Mouse (Mus musculus) ES-E14 (cell line): Measurements from ENCODE around the gene Txndc15. TPM values are rescaled to one million over a fixed set of nuclear protein-coding genes. Genes with fewer than 3 reads are reported as not detected.

Experiments used
- DNase-seq: peaks from one replicate; pipeline ENCODE4 v3.0.0-alpha.2; 2013; ENCODE audit warnings: low read depth, low spot score
- H3K27ac ChIP-seq: 2 replicates; pipeline ENCODE4 v1.5.1; 2012; ENCODE audit warnings: low read depth, mild to moderate bottlenecking, low read length, moderate library complexity, mixed read lengths; ENCODE audit not compliant: poor library complexity, insufficient read depth, severe bottlenecking
- H3K36me3 ChIP-seq: 2 replicates; pipeline ENCODE4 v1.6.1; 2012; ENCODE audit warnings: mild to moderate bottlenecking, low read length, moderate library complexity, mixed read lengths; ENCODE audit not compliant: control insufficient read depth, poor library complexity, insufficient read depth, severe bottlenecking
- H3K4me1 ChIP-seq, 2 experiments: fragments of 150-350 bp in 1 of 2; sonication (generic) in 1 of 2; 2 replicates each; pipeline ENCODE4 v1.6.1; 2012; ENCODE audit warnings: low read length in 2 of 2, mild to moderate bottlenecking in 1 of 2, mixed read lengths in 1 of 2; ENCODE audit not compliant: control insufficient read depth in 2 of 2, insufficient read depth in 2 of 2, poor library complexity in 1 of 2
- H3K4me3 ChIP-seq, 2 experiments: fragments of 150-350 bp in 1 of 2; sonication (generic) in 1 of 2; 2 replicates each; pipeline ENCODE4 v1.5.1; 2012; ENCODE audit warnings: low read length in 2 of 2, low read depth in 1 of 2, mild to moderate bottlenecking in 1 of 2, mixed read lengths in 1 of 2; ENCODE audit not compliant: insufficient read depth in 1 of 2, poor library complexity in 1 of 2, severe bottlenecking in 1 of 2
- H3K9ac ChIP-seq: 2 replicates; pipeline ENCODE4 v1.6.1; 2012; ENCODE audit warnings: low read depth, mild to moderate bottlenecking, low read length, mixed read lengths; ENCODE audit not compliant: poor library complexity, insufficient read depth, severe bottlenecking
- H3K9me3 ChIP-seq: fragments of 150-350 bp; sonication (generic); 2 replicates; pipeline ENCODE4 v1.6.1; 2012; ENCODE audit warnings: low read depth, mild to moderate bottlenecking, low read length; ENCODE audit not compliant: control insufficient read depth, insufficient read depth
- CHD2 ChIP-seq: IDR thresholded peaks from 2 replicates; pipeline ENCODE4 v1.6.1; 2014; ENCODE audit warnings: mild to moderate bottlenecking, low read depth, low read length, inconsistent platforms
- HCFC1 ChIP-seq: IDR thresholded peaks from 2 replicates; pipeline ENCODE4 v1.6.1; 2012; ENCODE audit warnings: low read length, inconsistent platforms, borderline replicate concordance; ENCODE audit not compliant: insufficient read depth
- MAFK ChIP-seq: IDR thresholded peaks from 2 replicates; pipeline ENCODE4 v1.6.1; 2014; ENCODE audit warnings: mild to moderate bottlenecking, low read depth, low read length, inconsistent platforms; ENCODE audit not compliant: insufficient read depth
- ZC3H11A ChIP-seq: IDR thresholded peaks from 2 replicates; pipeline ENCODE4 v1.6.1; 2012; ENCODE audit warnings: low read depth, mild to moderate bottlenecking, inconsistent platforms, low read length, borderline replicate concordance
- ZNF384 ChIP-seq: IDR thresholded peaks from 2 replicates; pipeline ENCODE4 v1.6.1; 2012; ENCODE audit warnings: low read depth, low read length, inconsistent platforms
- in situ Hi-C, 2 experiments: fragments of 600-800 bp; cut with MboI; formaldehyde crosslinking; loops; one replicate each; pipeline ENCODE4 v1.15.1; 2025; ENCODE audit warnings: low sequenced_read_pairs in 2 of 2, inconsistent platforms in 1 of 2; ENCODE audit not compliant: unreplicated experiment in 2 of 2
- total RNA-seq: library from RNA; depleted of rRNA; stranded (reverse); fragments of 300-350 nt; gene quantifications from 2 replicates; pipeline ENCODE4 v1.2.3, GENCODE M21; 2012

The Txndc15 gene
- total RNA-seq, 1 experiment, result 56.9 TPM

- TF ChIP-seq CHD2 (no peak), ZC3H11A (no peak), ZNF384 (no peak), HCFC1 (no peak), MAFK (no peak)
- no peaks in the 10 kb centered on the region; the same call in 1 of the 2 replicates for H3K36me3 ChIP-seq
- no peak overlapping the region for H3K4me3 ChIP-seq
- DNase-seq, result no peak
- no peak overlapping the region for H3K27ac ChIP-seq
- no peaks in the 10 kb centered on the region for H3K9me3 ChIP-seq
- H3K9ac ChIP-seq, result no peak overlapping the region
- peaks cover 2 to 7% of the 10 kb centered on the region in 2 experiments; a peak in 2 of 4 replicates for H3K4me1 ChIP-seq
- in situ Hi-C loops, result no loop called here
Measured at GRCm38 (mm10) chr13:55754380-55754779, 39.9 kb downstream of the Txndc15 start.

DNA sequence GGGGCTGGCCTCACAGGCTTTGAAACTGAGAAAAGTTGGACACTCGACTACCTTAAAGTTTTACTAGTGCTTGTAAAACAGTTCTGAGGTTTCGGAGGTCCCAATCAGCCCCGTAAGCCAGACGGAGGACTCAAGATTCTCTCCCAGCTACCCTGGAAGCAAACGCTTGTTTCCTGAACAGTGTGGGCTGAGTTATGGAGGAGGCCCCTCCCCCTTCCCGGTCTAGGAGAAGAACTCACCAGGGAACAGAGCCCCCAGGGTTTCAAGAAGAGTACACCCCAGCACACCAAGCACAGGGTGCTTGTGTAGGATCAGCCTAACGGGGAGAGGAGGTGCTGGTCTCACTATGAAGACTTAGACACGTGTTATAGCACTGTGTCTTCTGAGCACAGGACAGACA is 42.3 kb downstream of the Txndc15 start:
- peak overlapping the region in 1 of 2 experiments; percentile 40; a peak in 2 of 4 replicates for H3K4me3 ChIP-seq
- H3K4me1 ChIP-seq, result peaks cover 2 to 7% of the 10 kb centered on the region in 2 experiments; a peak in 3 of 4 replicates
- H3K27ac ChIP-seq, result no peak overlapping the region
- H3K36me3 ChIP-seq, result no peaks in the 10 kb centered on the region; the same call in 1 of the 2 replicates
- in situ Hi-C loops, result no loop called here
- peak; percentile 43 for DNase-seq
- 0 out of 2 replicates have a peak overlapping the region, but pooled peaks have one; percentile 21 for H3K9ac ChIP-seq
- no peaks in the 10 kb centered on the region for H3K9me3 ChIP-seq
- no peak for TF ChIP-seq CHD2
- TF ChIP-seq MAFK, result no peak
- TF ChIP-seq HCFC1, result no peak
- TF ChIP-seq ZC3H11A, result no peak
- no peak for TF ChIP-seq ZNF384

DNA sequence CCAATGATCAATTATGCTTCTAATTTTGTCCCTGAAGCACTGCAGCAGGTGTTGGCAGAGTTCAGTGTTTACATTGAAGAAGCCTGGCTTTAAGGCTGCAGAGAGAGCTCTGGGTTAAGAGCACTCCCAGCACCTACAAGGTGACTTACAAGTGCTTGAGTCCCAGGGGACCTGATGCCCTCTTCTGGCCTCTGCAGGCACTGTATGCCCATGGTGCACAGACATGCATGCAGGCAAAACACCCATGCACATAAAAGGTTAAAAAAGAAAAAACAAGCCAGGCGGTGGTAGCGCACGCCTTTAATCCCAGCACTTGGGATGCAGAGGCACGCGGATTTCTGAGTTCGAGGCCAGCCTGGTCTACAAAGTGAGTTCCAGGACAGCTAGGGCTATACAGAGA is 43.2 kb downstream of the Txndc15 start:
- Histone ChIP-seq H3K9ac (no peak overlapping the region), H3K4me3 (no peak overlapping the region), H3K4me1 (peaks cover 2 to 7% of the 10 kb centered on the region in 2 experiments; a peak in 3 of 4 replicates), H3K27ac (no peak overlapping the region), H3K9me3 (no peaks in the 10 kb centered on the region), H3K36me3 (no peaks in the 10 kb centered on the region; the same call in 1 of the 2 replicates)
- in situ Hi-C loops, result no loop called here
- TF ChIP-seq MAFK (no peak), ZC3H11A (peak; percentile 19; the same call in 1 of the 2 replicates), ZNF384 (peak; percentile 54; the same call in 1 of the 2 replicates), HCFC1 (no peak), CHD2 (no peak)
- peak; percentile 31 for DNase-seq

DNA sequence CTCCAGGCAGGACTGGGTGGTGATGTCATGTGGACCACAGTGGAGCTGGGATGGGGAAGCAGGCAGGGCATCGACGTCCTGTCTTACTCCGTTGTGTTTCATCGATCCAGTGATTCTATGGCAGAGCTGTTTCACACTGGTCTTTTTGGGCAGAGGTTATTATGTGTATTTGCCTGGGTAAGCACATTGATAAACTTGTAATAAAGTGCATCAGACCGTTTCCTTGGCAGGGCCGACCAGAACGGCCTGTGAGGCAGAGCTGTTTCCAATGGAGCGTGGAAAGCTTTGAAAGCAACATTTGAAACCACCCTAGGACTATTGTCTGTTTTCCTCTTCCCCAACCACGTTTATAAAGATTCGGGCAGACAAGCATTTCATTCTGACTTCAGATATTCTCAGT is 46.1 kb downstream of the Txndc15 start:
- Histone ChIP-seq H3K36me3 (no peaks in the 10 kb centered on the region; the same call in 1 of the 2 replicates), H3K9ac (no peak overlapping the region), H3K4me3 (no peak overlapping the region), H3K27ac (no peak overlapping the region), H3K9me3 (no peaks in the 10 kb centered on the region), H3K4me1 (peaks cover 2 to 5% of the 10 kb centered on the region in 2 experiments; a peak in 3 of 4 replicates)
- TF ChIP-seq ZC3H11A (no peak), HCFC1 (no peak), CHD2 (no peak), MAFK (no peak), ZNF384 (no peak)
- in situ Hi-C loops, result no loop called here
- no peak for DNase-seq
